Mouse (Mus musculus) forebrain, embryonic 11.5 days (tissue): ENCODE measurements at regions not wholly inside any gene's neighbourhood (a gene's known extent, or its start where the extent isn't known, plus 50 kb on each side); places are given as distances from the start of the nearest gene placed in this dataset.

Experiments
- ATAC-seq: fragments of 200-750 bp; cut with Nextera tagmentation; replicated peaks from 2 replicates; pipeline ENCODE4 v1.8.0; 2017; ENCODE audit warnings: moderate TSS enrichment; ENCODE audit not compliant: low FRiP score
- DNase-seq: peaks from one replicate; pipeline ENCODE4 v3.0.0-alpha.2; 2017; ENCODE audit warnings: low spot score
- H3K27ac ChIP-seq: fragments of 300-500 bp; sonication (generic); 2 replicates; pipeline ENCODE4 v1.5.1; 2014; ENCODE audit warnings: low read depth, low read length
- H3K27me3 ChIP-seq: fragments of 300-500 bp; sonication (generic); 2 replicates; pipeline ENCODE4 v1.6.1; 2014; ENCODE audit warnings: mild to moderate bottlenecking, low read length, mixed read lengths; ENCODE audit not compliant: control insufficient read depth, insufficient read depth
- H3K36me3 ChIP-seq: fragments of 300-500 bp; sonication (generic); 2 replicates; pipeline ENCODE4 v1.6.1; 2014; ENCODE audit warnings: mild to moderate bottlenecking, low read length, moderate library complexity, mixed read lengths; ENCODE audit not compliant: control insufficient read depth, insufficient read depth
- H3K4me1 ChIP-seq: fragments of 300-500 bp; sonication (generic); replicated peaks from 2 replicates; pipeline ENCODE4 v1.6.1; 2014; ENCODE audit warnings: low read length, mixed read lengths; ENCODE audit not compliant: control insufficient read depth, insufficient read depth
- H3K4me2 ChIP-seq: fragments of 300-500 bp; sonication (generic); 2 replicates; pipeline ENCODE4 v1.6.1; 2014; ENCODE audit warnings: low read depth, mild to moderate bottlenecking, low read length, moderate library complexity, mixed read lengths; ENCODE audit not compliant: severe bottlenecking
- H3K4me3 ChIP-seq: fragments of 300-500 bp; sonication (generic); 2 replicates; pipeline ENCODE4 v1.5.1; 2014; ENCODE audit warnings: low read depth, low read length
- H3K9ac ChIP-seq: fragments of 300-500 bp; sonication (generic); 2 replicates; pipeline ENCODE4 v1.6.1; 2014; ENCODE audit warnings: low read length
- H3K9me3 ChIP-seq: fragments of 300-500 bp; sonication (generic); 2 replicates; pipeline ENCODE4 v1.6.1; 2016; ENCODE audit warnings: low read length, mixed read lengths; ENCODE audit not compliant: control insufficient read depth
- WGBS: fragments of 180-500 bp; shearing (Covaris S2); extraction: QIAGEN DNeasy Blood & Tissue Kit; methylation state at CpG from one replicate; pipeline ENCODE4 v1.1.7; 2014; 5-methylcytosine and 5-hydroxymethylcytosine counted together

DNA sequence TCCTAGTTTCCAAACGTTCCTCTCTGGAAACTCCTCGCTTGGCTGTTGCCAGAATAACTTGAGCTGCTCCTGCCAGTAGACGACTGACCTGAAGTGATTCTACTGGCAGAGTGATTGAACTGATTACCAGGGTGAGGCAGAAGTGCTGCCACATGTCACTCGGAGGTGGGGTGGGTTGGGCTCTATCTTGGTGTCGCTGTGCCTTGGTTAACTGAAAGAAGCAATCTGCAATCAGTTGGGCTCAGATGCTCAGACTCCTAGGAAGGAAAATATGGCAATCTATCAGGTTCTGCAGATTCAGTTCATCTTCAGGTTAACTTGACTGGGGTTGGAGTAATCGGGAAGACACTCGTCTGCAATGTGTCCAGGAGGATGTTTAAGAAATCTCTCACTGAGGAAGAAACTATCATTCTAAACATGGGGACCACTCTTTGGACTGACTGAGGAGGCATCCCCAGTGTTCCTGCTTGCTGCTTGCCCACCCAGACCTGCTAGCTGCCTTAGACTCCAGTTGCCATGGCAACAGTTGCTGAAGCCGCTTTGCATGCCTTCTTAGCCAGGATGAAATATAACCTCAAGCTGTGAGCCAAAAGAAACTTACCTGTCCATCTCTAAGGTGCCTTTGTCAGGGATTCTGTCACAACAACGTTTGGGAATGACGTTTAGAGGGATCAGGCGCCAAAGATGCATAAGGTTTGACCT lies 184.5 kb upstream of the Adgrl2 start:
- ATAC-seq (peak; percentile 49; the same call in 1 of the 2 replicates), DNase-seq (no peak)
- Histone ChIP-seq H3K9me3 (no peaks in the 10 kb centered on the region), H3K4me3 (no peak overlapping the region), H3K9ac (no peak overlapping the region), H3K4me2 (no peak overlapping the region), H3K27me3 (no peaks in the 10 kb centered on the region), H3K36me3 (no peaks in the 10 kb centered on the region), H3K4me1 (no peaks in the 10 kb centered on the region; the same call in 1 of the 2 replicates), H3K27ac (no peak overlapping the region)
- 73% methylated on average over 11 of the region's 11 CpGs for WGBS

DNA sequence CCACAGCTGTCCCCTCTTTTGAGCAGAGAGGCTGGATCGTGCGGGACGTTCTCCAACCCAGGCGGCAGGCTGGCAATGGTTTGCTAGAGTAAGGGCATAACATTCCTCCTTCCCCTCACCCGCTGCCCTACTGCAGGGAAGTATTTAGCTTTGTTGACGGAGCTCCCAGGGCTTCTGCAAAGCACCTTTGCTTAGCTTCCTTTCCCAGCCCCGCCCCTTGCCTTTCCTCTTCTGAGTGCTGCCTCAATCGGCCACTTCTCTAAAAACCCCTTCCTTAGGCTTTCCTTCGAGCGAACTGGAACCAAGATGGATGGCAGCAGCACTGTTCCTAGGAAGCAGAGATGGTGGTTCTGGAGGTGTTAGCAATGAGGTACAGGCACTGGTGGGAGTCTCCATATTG lies 183.2 kb upstream of the Adgrl2 start:
- DNase-seq = no peak
- no peak overlapping the region for H3K4me2 ChIP-seq
- H3K4me3 ChIP-seq = no peak overlapping the region
- no peak overlapping the region for H3K27ac ChIP-seq
- H3K9ac ChIP-seq = no peak overlapping the region
- 53% methylated on average over 10 of the region's 10 CpGs for WGBS
- no peaks in the 10 kb centered on the region for H3K36me3 ChIP-seq
- H3K9me3 ChIP-seq = no peaks in the 10 kb centered on the region
- H3K4me1 ChIP-seq = no peaks in the 10 kb centered on the region; the same call in 1 of the 2 replicates
- ATAC-seq = no peak
- H3K27me3 ChIP-seq = no peaks in the 10 kb centered on the region

DNA sequence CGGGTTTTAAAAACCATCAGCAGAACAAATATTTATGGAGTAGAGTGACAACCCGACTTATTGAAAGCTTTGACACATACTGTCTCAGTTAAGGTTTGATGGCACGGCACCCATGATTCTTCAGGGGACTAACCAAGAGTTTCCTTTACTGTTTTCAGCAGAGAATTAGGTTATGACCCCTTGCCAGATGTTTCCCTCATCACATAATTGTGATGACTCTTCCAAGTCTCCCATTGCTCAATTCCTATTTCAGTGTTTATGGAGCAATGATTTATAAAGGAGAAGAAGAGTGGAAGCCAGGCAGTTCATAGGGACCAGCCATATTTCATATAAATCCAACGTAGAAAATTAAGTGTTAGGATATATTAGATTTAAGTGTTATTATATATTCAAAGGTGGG lies 181.4 kb upstream of the Adgrl2 start:
- Histone ChIP-seq H3K27me3 (no peaks in the 10 kb centered on the region), H3K4me3 (no peak overlapping the region), H3K9me3 (no peaks in the 10 kb centered on the region), H3K4me1 (no peaks in the 10 kb centered on the region; the same call in 1 of the 2 replicates), H3K36me3 (no peaks in the 10 kb centered on the region), H3K27ac (no peak overlapping the region), H3K9ac (no peak overlapping the region), H3K4me2 (no peak overlapping the region)
- DNase-seq (no peak), ATAC-seq (no peak)
- WGBS = 94% methylated on average over 4 of the region's 4 CpGs

DNA sequence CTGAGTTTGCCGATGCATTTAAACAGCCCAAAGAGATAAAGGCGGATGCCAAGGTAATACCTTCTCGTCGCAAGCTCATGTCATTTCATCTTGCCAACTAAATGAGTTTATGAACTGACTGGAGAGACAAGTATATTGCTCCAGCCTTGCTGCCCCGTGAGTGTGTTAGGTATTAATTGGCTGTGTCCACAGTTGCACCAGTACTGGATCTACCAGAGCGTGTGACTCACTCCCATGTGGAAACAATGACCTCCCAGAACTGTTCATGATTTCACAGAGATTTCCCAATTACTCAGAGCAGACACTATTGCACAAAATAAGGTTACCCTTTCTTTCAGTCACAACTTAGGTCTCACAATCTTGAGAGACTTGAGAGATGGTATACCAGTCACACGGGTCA lies 179.8 kb upstream of the Adgrl2 start:
- DNase-seq (no peak), ATAC-seq (no peak)
- H3K9me3 ChIP-seq = no peaks in the 10 kb centered on the region
- H3K27ac ChIP-seq = no peak overlapping the region
- no peaks in the 10 kb centered on the region for H3K27me3 ChIP-seq
- H3K4me1 ChIP-seq = no peaks in the 10 kb centered on the region; the same call in 1 of the 2 replicates
- WGBS = 80% methylated on average over 7 of the region's 7 CpGs
- no peaks in the 10 kb centered on the region for H3K36me3 ChIP-seq
- H3K4me3 ChIP-seq = no peak overlapping the region
- H3K9ac ChIP-seq = no peak overlapping the region
- H3K4me2 ChIP-seq = no peak overlapping the region

DNA sequence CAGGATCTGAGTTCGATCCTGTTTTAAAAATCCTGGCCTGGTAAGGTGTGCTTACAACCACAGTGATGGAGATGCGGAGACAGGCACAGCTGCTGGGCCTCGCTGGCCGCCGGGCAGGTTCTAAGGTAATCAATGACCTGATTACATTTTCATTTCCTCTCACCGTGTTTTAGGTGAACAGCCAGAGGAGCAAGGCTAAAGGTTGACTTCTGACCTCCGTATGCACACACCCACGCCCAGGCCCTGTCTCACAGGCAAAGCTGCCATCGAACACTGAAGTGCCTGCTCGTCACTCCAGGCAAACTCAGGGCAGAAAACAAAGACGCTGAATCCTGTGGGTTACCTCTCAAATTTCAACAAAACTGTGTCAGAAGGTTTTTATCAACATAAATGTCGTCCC lies 179.1 kb upstream of the Adgrl2 start:
- no peak overlapping the region for H3K27ac ChIP-seq
- H3K9me3 ChIP-seq = no peaks in the 10 kb centered on the region
- H3K4me3 ChIP-seq = no peak overlapping the region
- H3K4me1 ChIP-seq = no peaks in the 10 kb centered on the region; the same call in 1 of the 2 replicates
- DNase-seq (no peak), ATAC-seq (no peak)
- WGBS = 63% methylated on average over 12 of the region's 12 CpGs
- H3K9ac ChIP-seq = no peak overlapping the region
- H3K36me3 ChIP-seq = no peaks in the 10 kb centered on the region
- no peak overlapping the region for H3K4me2 ChIP-seq
- no peaks in the 10 kb centered on the region for H3K27me3 ChIP-seq

DNA sequence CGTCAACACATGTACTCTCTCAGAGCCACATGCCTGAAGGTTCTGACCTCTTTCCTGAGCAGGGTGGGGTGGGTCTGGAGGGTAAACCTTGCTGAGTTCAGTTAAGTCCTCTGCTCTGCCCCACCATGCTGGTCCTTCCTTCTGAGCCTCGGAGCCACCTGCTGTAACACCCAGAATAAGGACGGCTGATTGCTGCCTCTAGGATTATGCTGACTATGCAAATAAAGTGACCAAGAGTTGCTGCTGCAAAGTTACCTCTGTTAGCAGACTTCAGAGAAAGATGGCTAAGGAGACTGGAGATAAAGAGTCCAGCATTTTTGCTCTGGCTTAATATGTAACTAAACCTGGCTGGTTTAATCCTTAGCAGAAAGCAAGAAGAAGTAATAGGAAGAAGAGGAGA lies 177.6 kb upstream of the Adgrl2 start:
- Histone ChIP-seq H3K4me3 (no peak overlapping the region), H3K27ac (no peak overlapping the region), H3K27me3 (no peaks in the 10 kb centered on the region; the same call in 1 of the 2 replicates), H3K9ac (no peak overlapping the region), H3K4me1 (no peaks in the 10 kb centered on the region; the same call in 1 of the 2 replicates), H3K4me2 (no peak overlapping the region), H3K9me3 (no peaks in the 10 kb centered on the region), H3K36me3 (no peaks in the 10 kb centered on the region)
- ATAC-seq (no peak), DNase-seq (no peak)
- WGBS = 58% methylated on average over 3 of the region's 3 CpGs

DNA sequence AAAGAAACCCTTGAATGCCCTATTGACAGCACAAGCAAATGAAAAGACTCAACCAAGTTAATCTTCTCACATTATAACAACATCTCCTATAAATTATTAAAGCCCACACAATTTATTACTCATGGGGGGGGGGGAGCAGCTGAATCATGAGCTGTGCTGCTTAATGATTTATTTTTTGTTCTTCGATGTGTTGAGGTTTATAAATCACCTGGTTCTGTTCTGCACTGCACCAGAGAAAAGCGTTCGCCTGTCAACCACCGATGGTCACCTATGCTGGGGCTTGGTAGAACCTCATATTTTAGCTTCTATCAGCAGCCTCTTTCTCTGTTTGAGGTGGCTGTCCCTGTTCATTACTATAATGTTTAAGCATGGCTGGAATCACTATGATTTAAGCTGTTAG lies 174.4 kb upstream of the Adgrl2 start:
- H3K4me1 ChIP-seq = no peaks in the 10 kb centered on the region; the same call in 1 of the 2 replicates
- no peaks in the 10 kb centered on the region; the same call in 1 of the 2 replicates for H3K27me3 ChIP-seq
- no peaks in the 10 kb centered on the region for H3K9me3 ChIP-seq
- H3K4me3 ChIP-seq = no peak overlapping the region
- no peak overlapping the region for H3K9ac ChIP-seq
- 90% methylated on average over 4 of the region's 4 CpGs for WGBS
- DNase-seq (no peak), ATAC-seq (no peak)
- H3K36me3 ChIP-seq = no peaks in the 10 kb centered on the region
- H3K4me2 ChIP-seq = no peak overlapping the region
- no peak overlapping the region for H3K27ac ChIP-seq

DNA sequence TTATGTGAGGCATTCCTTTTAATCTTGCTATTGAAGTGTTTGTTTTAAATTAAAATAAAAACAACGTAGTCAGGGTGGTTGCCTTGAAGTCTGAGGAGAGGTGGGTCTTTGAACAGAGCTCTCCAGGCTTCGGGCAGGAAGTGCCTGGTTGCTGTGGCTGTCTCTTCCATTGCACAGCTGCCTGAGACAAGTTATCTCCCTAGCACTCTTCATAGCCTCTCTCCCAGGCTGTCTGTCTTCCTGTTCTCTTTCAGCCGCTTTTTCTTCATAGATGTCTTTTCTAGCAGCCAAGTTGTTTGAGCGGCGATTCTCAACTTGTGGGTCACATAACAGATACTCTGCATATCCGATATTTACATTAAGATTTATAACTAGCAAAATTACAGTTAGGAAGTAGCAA lies 173.2 kb upstream of the Adgrl2 start:
- H3K27me3 ChIP-seq = no peaks in the 10 kb centered on the region; the same call in 1 of the 2 replicates
- no peak overlapping the region for H3K27ac ChIP-seq
- no peaks in the 10 kb centered on the region for H3K4me1 ChIP-seq
- H3K4me2 ChIP-seq = no peak overlapping the region
- no peaks in the 10 kb centered on the region for H3K36me3 ChIP-seq
- no peak for DNase-seq
- 85% methylated on average over 6 of the region's 6 CpGs for WGBS
- H3K9ac ChIP-seq = no peak overlapping the region
- no peaks in the 10 kb centered on the region for H3K9me3 ChIP-seq
- H3K4me3 ChIP-seq = no peak overlapping the region
- no peak for ATAC-seq

DNA sequence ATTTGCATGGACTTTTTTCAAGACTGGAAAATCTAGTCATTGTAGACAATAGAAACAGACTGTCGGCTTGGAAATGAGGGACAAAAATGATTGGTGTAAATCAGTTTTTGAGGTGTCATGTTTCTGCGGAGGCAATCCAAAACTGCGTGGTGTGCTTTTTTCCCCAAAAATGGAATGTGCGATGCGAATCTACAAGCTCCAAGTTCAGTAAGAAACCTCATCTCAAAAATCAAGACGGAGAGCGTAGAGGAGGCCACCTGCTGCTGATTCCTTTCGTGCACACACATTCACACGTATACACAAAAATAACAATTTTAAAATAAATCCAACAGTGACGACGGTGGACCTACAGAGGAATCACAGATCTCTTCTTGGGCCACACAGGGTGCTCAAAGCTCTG lies 170.5 kb upstream of the Adgrl2 start:
- Histone ChIP-seq H3K9ac (no peak overlapping the region), H3K4me2 (no peak overlapping the region), H3K4me1 (no peaks in the 10 kb centered on the region), H3K36me3 (no peaks in the 10 kb centered on the region), H3K27ac (no peak overlapping the region), H3K27me3 (no peaks in the 10 kb centered on the region; the same call in 1 of the 2 replicates), H3K4me3 (no peak overlapping the region), H3K9me3 (no peaks in the 10 kb centered on the region)
- ATAC-seq = no peak
- DNase-seq = no peak
- 94% methylated on average over 11 of the region's 11 CpGs for WGBS
